Mouse (Mus musculus) MEL (cell line): ENCODE data around the gene Kmt2d. TPM values are rescaled to one million over a fixed set of nuclear protein-coding genes. Genes with fewer than 3 reads are reported as not detected.

Experiments used
- DNase-seq: peaks from one replicate; pipeline ENCODE4 v3.0.0; 2011; ENCODE audit warnings: low read depth, low spot score
- H3K27ac ChIP-seq: 2 replicates; pipeline ENCODE4 v1.5.1; 2012; ENCODE audit warnings: low read depth, mild to moderate bottlenecking, control low read depth, low read length, moderate library complexity; ENCODE audit not compliant: control insufficient read depth
- H3K27me3 ChIP-seq, 2 experiments: fragments of 150-350 bp in 1 of 2; sonication (generic) in 1 of 2; 2 replicates each; pipeline ENCODE4 v1.6.1; 2012; ENCODE audit warnings: low read length in 2 of 2, mild to moderate bottlenecking in 2 of 2, improper control_type of control experiment in 1 of 2, moderate library complexity in 1 of 2; ENCODE audit not compliant: insufficient read depth in 2 of 2, control insufficient read depth in 1 of 2
- H3K36me3 ChIP-seq, 2 experiments: 2 replicates each; pipeline ENCODE4 v1.6.1; 2012 to 2014; ENCODE audit warnings: low read length in 2 of 2, improper control_type of control experiment in 1 of 2, inconsistent platforms in 1 of 2, mild to moderate bottlenecking in 1 of 2; ENCODE audit not compliant: insufficient read depth in 2 of 2, control insufficient read depth in 1 of 2
- H3K4me1 ChIP-seq, 2 experiments: fragments of 150-350 bp in 1 of 2; sonication (generic) in 1 of 2; 2 replicates each; pipeline ENCODE4 v1.6.1; 2012; ENCODE audit warnings: low read length in 2 of 2, improper control_type of control experiment in 1 of 2, mild to moderate bottlenecking in 1 of 2; ENCODE audit not compliant: insufficient read depth in 2 of 2, control insufficient read depth in 1 of 2
- H3K4me3 ChIP-seq, 2 experiments: fragments of 150-350 bp in 1 of 2; sonication (generic) in 1 of 2; 2 replicates each; pipeline ENCODE4 v1.5.1; 2012; ENCODE audit warnings: low read depth in 2 of 2, low read length in 2 of 2, mild to moderate bottlenecking in 2 of 2, moderate library complexity in 2 of 2, control low read depth in 1 of 2, improper control_type of control experiment in 1 of 2; ENCODE audit not compliant: control insufficient read depth in 1 of 2, insufficient read depth in 1 of 2
- H3K79me2 ChIP-seq: 2 replicates; pipeline ENCODE4 v1.6.1; 2012; ENCODE audit warnings: mild to moderate bottlenecking, low read length, moderate library complexity; ENCODE audit not compliant: control insufficient read depth, poor library complexity, insufficient read depth
- H3K9ac ChIP-seq: 2 replicates; pipeline ENCODE4 v1.6.1; 2012; ENCODE audit warnings: low read depth, mild to moderate bottlenecking, control low read depth, low read length, moderate library complexity; ENCODE audit not compliant: control insufficient read depth, poor library complexity, severe bottlenecking
- H3K9me3 ChIP-seq: fragments of 150-350 bp; sonication (generic); replicated peaks from 2 replicates; pipeline ENCODE4 v1.6.1; 2012; ENCODE audit warnings: mild to moderate bottlenecking, low read length, improper control_type of control experiment, moderate library complexity; ENCODE audit not compliant: insufficient read depth
- CHD1 ChIP-seq: IDR thresholded peaks from 2 replicates; pipeline ENCODE4 v1.6.1; 2012; ENCODE audit warnings: low read depth, mild to moderate bottlenecking, inconsistent platforms, low read length, improper control_type of control experiment
- E2F4 ChIP-seq: IDR thresholded peaks from 2 replicates; pipeline ENCODE4 v1.6.1; 2011; ENCODE audit warnings: low read depth, low read length, improper control_type of control experiment, borderline replicate concordance
- ELF1 ChIP-seq: IDR thresholded peaks from 2 replicates; pipeline ENCODE4 v1.6.1; 2014; ENCODE audit warnings: low read depth, mild to moderate bottlenecking, inconsistent platforms, low read length, improper control_type of control experiment, moderate library complexity
- ETS1 ChIP-seq: IDR thresholded peaks from 2 replicates; pipeline ENCODE4 v1.6.1; 2012; ENCODE audit warnings: low read depth, mild to moderate bottlenecking, inconsistent platforms, low read length, improper control_type of control experiment, moderate library complexity
- GATA1 ChIP-seq: IDR thresholded peaks from 2 replicates; pipeline ENCODE4 v1.6.1; 2011; ENCODE audit warnings: low read depth, low read length, improper control_type of control experiment
- JUND ChIP-seq: IDR thresholded peaks from 2 replicates; pipeline ENCODE4 v1.6.1; 2011; ENCODE audit warnings: low read depth, mild to moderate bottlenecking, improper control_type of control experiment, low read length
- MYC ChIP-seq: IDR thresholded peaks from 2 replicates; pipeline ENCODE4 v1.6.1; 2011; ENCODE audit warnings: low read depth, mild to moderate bottlenecking, low read length, improper control_type of control experiment, moderate library complexity
- POLR2A ChIP-seq, 2 experiments: IDR thresholded peaks; 2 replicates each; pipeline ENCODE4 v1.6.1; 2011 to 2012; ENCODE audit warnings: low read length in 2 of 2, mild to moderate bottlenecking in 2 of 2, control low read depth in 1 of 2, improper control_type of control experiment in 1 of 2, low read depth in 1 of 2, moderate library complexity in 1 of 2; ENCODE audit not compliant: control insufficient read depth in 1 of 2, insufficient read depth in 1 of 2, poor library complexity in 1 of 2
- SIN3A ChIP-seq: IDR thresholded peaks from 2 replicates; pipeline ENCODE4 v1.6.1; 2012; ENCODE audit warnings: low read length, improper control_type of control experiment, inconsistent platforms
- USF1 ChIP-seq: IDR thresholded peaks from 2 replicates; pipeline ENCODE4 v1.6.1; 2014; ENCODE audit warnings: low read depth, mild to moderate bottlenecking, inconsistent platforms, low read length, improper control_type of control experiment, moderate library complexity
- ZC3H11A ChIP-seq: IDR thresholded peaks from 2 replicates; pipeline ENCODE4 v1.6.1; 2012; ENCODE audit warnings: low read depth, mild to moderate bottlenecking, inconsistent platforms, low read length, improper control_type of control experiment
- polyA plus RNA-seq, 2 experiments: library from polyadenylated mRNA; stranded (reverse) in 1 of 2; unstranded in 1 of 2; fragments of >175 nt in 1 of 2; fragments of >200 nt in 1 of 2; gene quantifications; 2 replicates each; pipeline versions ENCODE4 v1.2.1 to v1.2.4; 2012; ENCODE audit warnings: low replicate concordance in 2 of 2, low read depth in 1 of 2; ENCODE audit not compliant: insufficient read length in 2 of 2, insufficient read depth in 1 of 2, missing spikeins in 1 of 2
- total RNA-seq: library from RNA; depleted of rRNA; stranded (reverse); fragments of 300-350 nt; gene quantifications from 2 replicates; pipeline ENCODE4 v1.2.3, GENCODE M21; 2012

The Kmt2d gene
- total and polyA plus RNA-seq, 3 experiments: 12.5 to 47.7 (median 42.0) TPM

DNA sequence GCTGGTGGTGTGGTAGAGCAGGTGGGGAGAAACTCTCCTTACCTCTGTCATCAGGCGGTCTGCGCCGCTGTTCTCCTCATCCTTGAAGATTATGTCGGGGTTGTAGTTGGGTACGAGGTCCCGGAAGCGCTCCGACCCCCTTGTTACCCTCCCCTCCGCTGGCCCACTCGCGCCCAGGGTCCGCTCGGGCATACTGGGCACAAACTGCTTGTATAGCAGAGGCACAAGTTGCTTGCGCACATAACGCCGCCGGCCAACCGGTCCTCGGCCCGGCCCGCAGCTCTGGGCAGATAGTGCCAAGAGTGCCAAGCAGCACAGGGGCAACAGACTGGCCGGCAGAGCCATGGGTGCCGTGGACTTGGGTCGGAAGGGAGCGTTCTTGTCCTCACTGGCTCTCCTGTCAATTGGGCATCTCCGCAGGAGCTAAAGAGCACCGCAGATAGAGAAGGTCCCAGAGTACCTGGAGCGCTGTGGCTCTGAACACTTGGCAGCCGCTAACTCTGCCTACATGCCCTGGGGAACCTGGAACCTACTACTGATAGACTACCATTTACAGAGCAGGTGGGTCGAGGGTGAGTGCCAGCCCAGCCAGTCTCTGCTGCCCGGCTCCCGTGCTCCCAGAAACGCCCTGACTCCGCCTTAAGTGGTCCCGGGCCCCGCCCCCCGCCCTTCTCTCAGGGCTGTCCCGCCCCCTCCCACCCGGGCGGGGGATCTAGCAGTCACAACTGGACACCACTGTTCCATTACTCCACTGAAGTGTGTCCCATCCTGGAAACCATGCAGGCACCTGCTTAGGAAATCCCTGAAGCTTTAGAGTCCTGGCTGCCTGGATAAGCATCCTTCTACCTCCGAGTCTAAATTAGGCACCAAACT lies 27.2 kb upstream of the Kmt2d start, which contains the start of gene Dhh:
Gene Dhh (minus strand): TSS at position 613 of the 873 bp plus-strand sequence.
- H3K36me3 ChIP-seq: no peaks in the 10 kb centered on the region
- no peak for TF ChIP-seq USF1
- no peak for TF ChIP-seq E2F4
- no peak for TF ChIP-seq POLR2A (IDR thresholded peaks at IDR 0.05; ENCODE audit: control insufficient read depth in 1 of 2, insufficient read depth in 1 of 2, low read depth in 1 of 2, low read length in 2 of 2, poor library complexity in 1 of 2)
- no peak for TF ChIP-seq JUND
- no peak for TF ChIP-seq ELF1
- no peak for TF ChIP-seq GATA1
- no peak for TF ChIP-seq ETS1
- H3K9ac ChIP-seq: no peak within 1 kb of the TSS
- H3K27ac ChIP-seq: no peak within 1 kb of the TSS
- peaks cover 0 to 3% of the 10 kb centered on the region in 2 experiments; a peak in 2 of 4 replicates for H3K27me3 ChIP-seq
- H3K9me3 ChIP-seq: no peaks in the 10 kb centered on the region
- H3K4me1 ChIP-seq: no peaks in the 10 kb centered on the region
- H3K79me2 ChIP-seq: no peaks in the 10 kb centered on the region
- no peak for DNase-seq
- H3K4me3 ChIP-seq: no peak within 1 kb of the TSS

DNA sequence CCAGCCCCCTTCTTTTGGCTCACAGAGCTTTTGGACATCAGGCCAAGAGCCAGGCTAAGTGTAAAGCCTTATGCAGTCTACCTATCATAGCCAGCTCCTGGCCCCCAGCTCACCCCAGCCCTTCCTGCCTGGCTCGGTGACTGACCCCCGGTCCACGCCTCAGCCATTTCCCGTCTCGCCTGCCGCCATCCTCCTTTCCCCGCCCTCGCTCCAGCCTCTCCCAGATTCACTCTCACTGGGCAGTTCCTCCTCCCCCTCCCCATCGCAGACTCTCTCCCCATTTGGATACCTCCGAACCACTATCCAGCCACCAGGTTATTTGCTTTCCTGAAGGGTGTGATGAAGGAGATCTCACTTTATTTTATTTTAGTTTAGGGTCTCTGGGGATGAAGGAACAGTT lies 26.5 kb upstream of the Kmt2d start:
- Histone ChIP-seq H3K9ac (no peak overlapping the region), H3K4me3 (no peak overlapping the region), H3K36me3 (no peaks in the 10 kb centered on the region), H3K4me1 (no peaks in the 10 kb centered on the region), H3K79me2 (no peaks in the 10 kb centered on the region), H3K27me3 (peaks cover 0 to 3% of the 10 kb centered on the region in 2 experiments; a peak in 2 of 4 replicates), H3K9me3 (no peaks in the 10 kb centered on the region), H3K27ac (no peak overlapping the region)
- TF ChIP-seq SIN3A (no peak), ZC3H11A (no peak), CHD1 (no peak), MYC (no peak)
- DNase-seq: no peak
